Mouse (Mus musculus) midbrain, embryonic 11.5 days (tissue): Measurements from ENCODE around the gene Mapk10. TPM values are rescaled to one million over a fixed set of nuclear protein-coding genes. Genes with fewer than 3 reads are reported as not detected.

Experiments used
- ATAC-seq: fragments of 200-750 bp; cut with Nextera tagmentation; 2 replicates; pipeline ENCODE4 v1.8.0; 2017; ENCODE audit warnings: moderate TSS enrichment, moderate library complexity; ENCODE audit not compliant: low FRiP score
- DNase-seq: peaks from one replicate; pipeline ENCODE4 v3.0.0; 2015; ENCODE audit warnings: low spot score; ENCODE audit errors: missing footprints
- H3K27ac ChIP-seq: fragments of 300-500 bp; sonication (generic); 2 replicates; pipeline ENCODE4 v1.5.1; 2014; ENCODE audit warnings: low read depth, low read length
- H3K27me3 ChIP-seq: fragments of 300-500 bp; sonication (generic); 2 replicates; pipeline ENCODE4 v1.6.1; 2014; ENCODE audit warnings: mild to moderate bottlenecking, low read length, moderate library complexity, mixed read lengths; ENCODE audit not compliant: control insufficient read depth, insufficient read depth
- H3K36me3 ChIP-seq: fragments of 300-500 bp; sonication (generic); 2 replicates; pipeline ENCODE4 v1.6.1; 2014; ENCODE audit warnings: mild to moderate bottlenecking, low read length, moderate library complexity, mixed read lengths; ENCODE audit not compliant: control insufficient read depth, insufficient read depth
- H3K4me1 ChIP-seq: fragments of 300-500 bp; sonication (generic); 2 replicates; pipeline ENCODE4 v1.6.1; 2014; ENCODE audit warnings: low read length; ENCODE audit not compliant: control insufficient read depth, insufficient read depth
- H3K4me2 ChIP-seq: fragments of 300-500 bp; sonication (generic); 2 replicates; pipeline ENCODE4 v1.6.1; 2014; ENCODE audit warnings: mild to moderate bottlenecking, moderate library complexity
- H3K4me3 ChIP-seq: fragments of 300-500 bp; sonication (generic); 2 replicates; pipeline ENCODE4 v1.5.1; 2014; ENCODE audit warnings: low read depth, low read length
- H3K9ac ChIP-seq: fragments of 300-500 bp; sonication (generic); 2 replicates; pipeline ENCODE4 v1.6.1; 2014; ENCODE audit warnings: low read length
- H3K9me3 ChIP-seq: fragments of 300-500 bp; sonication (generic); 2 replicates; pipeline ENCODE4 v1.6.1; 2016; ENCODE audit warnings: low read length; ENCODE audit not compliant: control insufficient read depth
- WGBS: fragments of 180-500 bp; shearing (Covaris S2); extraction: QIAGEN DNeasy Blood & Tissue Kit; methylation state at CpG from one replicate; pipeline ENCODE4 v1.1.7; 2014; 5-methylcytosine and 5-hydroxymethylcytosine counted together
- polyA plus RNA-seq: library from polyadenylated mRNA; unstranded; fragments of >200 nt; fragmentation: Nextera tagmentation; extraction: Ambion mirVana; gene quantifications from 2 replicates; pipeline ENCODE4 v1.2.1, GENCODE M21; 2014

Mapk10 gene
- polyA plus RNA-seq, 1 experiment from 2014 or later = 47.6 TPM

- H3K9ac ChIP-seq = no peak overlapping the region
- H3K36me3 ChIP-seq = no peaks in the 10 kb centered on the region
- H3K4me1 ChIP-seq = no peaks in the 10 kb centered on the region
- H3K27me3 ChIP-seq = no peaks in the 10 kb centered on the region
- peak; percentile 69 for DNase-seq
- no peak overlapping the region for H3K4me2 ChIP-seq
- WGBS = 80% methylated on average over 5 of the region's 5 CpGs
- ATAC-seq = no peak
- H3K27ac ChIP-seq = no peak overlapping the region
- H3K4me3 ChIP-seq = no peak overlapping the region
- no peaks in the 10 kb centered on the region for H3K9me3 ChIP-seq
Observed at GRCm38 (mm10) chr5:102993951-102994350, 217.2 kb downstream of the Mapk10 start.

GRCm38 (mm10) chr5:102991691-102992090, 219.4 kb downstream of the Mapk10 start:
- H3K27ac ChIP-seq = no peak overlapping the region
- H3K4me3 ChIP-seq = no peak overlapping the region
- no peaks in the 10 kb centered on the region for H3K9me3 ChIP-seq
- WGBS = 84% methylated on average over 2 of the region's 2 CpGs
- ATAC-seq = no peak
- no peaks in the 10 kb centered on the region for H3K36me3 ChIP-seq
- no peaks in the 10 kb centered on the region for H3K4me1 ChIP-seq
- no peaks in the 10 kb centered on the region for H3K27me3 ChIP-seq
- no peak overlapping the region for H3K4me2 ChIP-seq
- DNase-seq = no peak
- H3K9ac ChIP-seq = no peak overlapping the region

- H3K4me3 ChIP-seq = no peak overlapping the region
- no peak overlapping the region for H3K4me2 ChIP-seq
- no peaks in the 10 kb centered on the region for H3K27me3 ChIP-seq
- no peaks in the 10 kb centered on the region for H3K9me3 ChIP-seq
- DNase-seq (peak; percentile 62), ATAC-seq (no peak)
- H3K27ac ChIP-seq = no peak overlapping the region
- no peaks in the 10 kb centered on the region for H3K36me3 ChIP-seq
- H3K4me1 ChIP-seq = peaks cover 4% of the 10 kb centered on the region
- H3K9ac ChIP-seq = no peak overlapping the region
- WGBS = 84% methylated on average over 2 of the region's 2 CpGs
Observed at GRCm38 (mm10) chr5:102978382-102978781, 232.8 kb downstream of the Mapk10 start.

GRCm38 (mm10) chr5:102977138-102977537, 234.0 kb downstream of the Mapk10 start:
- WGBS = 49% methylated on average over 6 of the region's 6 CpGs
- peak; percentile 71; the same call in 1 of the 2 replicates for ATAC-seq

GRCm38 (mm10) chr5:102976540-102976939, 234.6 kb downstream of the Mapk10 start:
- no peak overlapping the region for H3K4me3 ChIP-seq
- H3K9me3 ChIP-seq = no peaks in the 10 kb centered on the region
- ATAC-seq (no peak), DNase-seq (peak; percentile 59)
- H3K4me1 ChIP-seq = peaks cover 4% of the 10 kb centered on the region
- no peak overlapping the region for H3K27ac ChIP-seq
- H3K36me3 ChIP-seq = no peaks in the 10 kb centered on the region
- no peak overlapping the region for H3K9ac ChIP-seq
- H3K4me2 ChIP-seq = no peak overlapping the region
- no peaks in the 10 kb centered on the region for H3K27me3 ChIP-seq

More at GRCm38 (mm10) chr5:102977138-102977537, 234.0 kb downstream of the Mapk10 start:
- no peak overlapping the region for H3K4me3 ChIP-seq
- H3K9ac ChIP-seq = no peak overlapping the region
- H3K36me3 ChIP-seq = no peaks in the 10 kb centered on the region
- H3K27ac ChIP-seq = no peak overlapping the region
- H3K27me3 ChIP-seq = no peaks in the 10 kb centered on the region
- H3K4me2 ChIP-seq = no peak overlapping the region
- H3K4me1 ChIP-seq = peaks cover 4% of the 10 kb centered on the region
- no peaks in the 10 kb centered on the region for H3K9me3 ChIP-seq
- DNase-seq = peak; percentile 83

GRCm38 (mm10) chr5:102974400-102974799, 236.7 kb downstream of the Mapk10 start:
- 60% methylated on average over 4 of the region's 4 CpGs for WGBS
- no peak overlapping the region for H3K4me2 ChIP-seq

GRCm38 (mm10) chr5:102964396-102964795, 246.7 kb downstream of the Mapk10 start:
- H3K9me3 ChIP-seq = no peaks in the 10 kb centered on the region
- 97% methylated on average over 5 of the region's 5 CpGs for WGBS
- no peak overlapping the region for H3K27ac ChIP-seq
- H3K9ac ChIP-seq = no peak overlapping the region
- H3K4me2 ChIP-seq = no peak overlapping the region
- ATAC-seq (no peak), DNase-seq (no peak)
- H3K27me3 ChIP-seq = no peaks in the 10 kb centered on the region
- no peaks in the 10 kb centered on the region for H3K36me3 ChIP-seq
- H3K4me1 ChIP-seq = no peaks in the 10 kb centered on the region
- H3K4me3 ChIP-seq = no peak overlapping the region

More at GRCm38 (mm10) chr5:102974400-102974799, 236.7 kb downstream of the Mapk10 start:
- Histone ChIP-seq H3K9me3 (no peaks in the 10 kb centered on the region), H3K27me3 (no peaks in the 10 kb centered on the region), H3K4me3 (no peak overlapping the region), H3K27ac (no peak overlapping the region), H3K4me1 (peaks cover 4% of the 10 kb centered on the region), H3K36me3 (no peaks in the 10 kb centered on the region), H3K9ac (no peak overlapping the region)
- DNase-seq = no peak
- no peak for ATAC-seq

GRCm38 (mm10) chr5:102953414-102953813, 257.7 kb downstream of the Mapk10 start:
- Histone ChIP-seq H3K36me3 (no peaks in the 10 kb centered on the region), H3K4me1 (no peaks in the 10 kb centered on the region), H3K27ac (no peak overlapping the region), H3K9me3 (no peaks in the 10 kb centered on the region), H3K4me2 (no peak overlapping the region), H3K4me3 (no peak overlapping the region), H3K27me3 (no peaks in the 10 kb centered on the region), H3K9ac (no peak overlapping the region)
- ATAC-seq (no peak), DNase-seq (no peak)
- 87% methylated on average over 8 of the region's 8 CpGs for whole genome bisulfite sequencing

- Histone ChIP-seq H3K4me2 (no peak overlapping the region), H3K27me3 (no peaks in the 10 kb centered on the region), H3K36me3 (no peaks in the 10 kb centered on the region), H3K9ac (no peak overlapping the region), H3K4me1 (no peaks in the 10 kb centered on the region), H3K4me3 (no peak overlapping the region), H3K27ac (no peak overlapping the region), H3K9me3 (no peaks in the 10 kb centered on the region)
- ATAC-seq (no peak), DNase-seq (no peak)
- 84% methylated on average over 3 of the region's 3 CpGs for WGBS
Observed at GRCm38 (mm10) chr5:102952918-102953317, 258.2 kb downstream of the Mapk10 start.
